Mouse (Mus musculus): ENCODE results near the gene Bbc3.
"Not testable (repeated sequence)": the region's sequence is repeated elsewhere in the genome, so short reads cannot be mapped to it uniquely, and the experiment has no call there.

The Bbc3 gene

DNA sequence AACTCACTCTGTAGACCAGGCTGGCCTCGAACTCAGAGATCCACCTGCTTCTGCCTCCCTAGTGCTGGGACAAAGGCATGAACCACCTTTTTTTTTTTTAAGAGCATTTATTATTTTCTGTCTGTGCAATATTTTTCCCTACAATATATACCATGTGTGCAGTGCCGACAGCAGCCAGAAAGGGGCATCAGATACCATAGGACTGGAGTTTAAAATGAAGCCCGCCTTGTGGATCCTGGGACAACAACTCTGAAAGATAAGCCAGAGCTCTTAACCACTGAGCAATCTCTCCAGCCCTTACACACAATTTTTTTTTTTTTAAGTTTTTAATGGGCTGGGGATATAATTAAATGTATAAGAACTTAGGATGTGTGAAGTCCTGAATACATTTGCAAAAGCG lies 13.8 kb upstream of the Bbc3 start:
- no peak for DNase-seq (ENCODE audit: low spot score)

DNA sequence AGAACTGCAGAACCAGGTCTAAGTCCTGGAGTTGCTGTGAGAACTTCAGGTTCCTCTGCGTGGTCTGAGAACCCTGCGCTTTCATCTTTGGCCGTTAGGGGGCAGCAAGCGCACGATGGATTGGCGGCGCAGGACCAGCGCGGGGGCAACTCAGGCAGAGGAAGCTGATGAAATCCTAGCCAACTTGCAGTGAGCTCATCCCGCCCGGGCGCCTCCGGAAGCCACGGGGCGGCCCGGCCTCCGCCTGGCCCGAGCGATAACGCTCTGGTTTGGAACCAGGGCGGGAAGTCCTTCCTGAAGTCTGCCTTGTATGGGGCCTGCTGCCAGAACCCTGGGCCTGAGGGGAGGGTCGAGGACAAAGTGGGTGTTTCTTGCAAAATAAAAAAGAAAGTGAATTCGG lies 13.4 kb upstream of the Bbc3 start:
- peak; percentile 87 for DNase-seq (ENCODE audit: low spot score)

DNA sequence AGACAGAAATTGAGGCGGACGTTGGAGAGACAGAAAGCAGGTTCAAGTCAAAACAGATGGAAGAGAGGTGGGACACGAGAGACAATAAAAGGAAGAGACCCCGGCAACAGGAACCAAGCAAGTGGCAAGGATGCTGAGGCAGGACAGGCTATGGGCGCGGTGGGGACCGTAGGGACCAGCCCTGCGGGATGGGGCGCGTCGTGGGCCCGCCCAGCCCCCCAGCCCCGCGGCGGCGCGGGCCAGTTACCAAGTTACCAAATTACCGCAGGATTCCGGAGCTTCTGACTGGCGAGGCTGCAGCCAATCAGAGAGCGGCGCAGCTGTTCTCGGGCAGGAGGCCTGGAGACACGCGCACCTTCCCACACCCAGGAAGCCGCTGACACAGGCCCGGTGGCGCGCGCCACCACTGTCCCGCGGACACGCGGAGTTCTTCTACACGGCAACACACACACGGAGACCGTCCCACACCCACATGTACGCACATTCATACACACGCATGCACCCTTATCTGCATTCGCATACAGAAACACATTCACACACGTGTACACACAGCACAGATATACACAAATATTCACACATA lies 12.8 kb upstream of the Bbc3 start:
- DNase-seq (ENCODE audit: low spot score), result peak; percentile 83

DNA sequence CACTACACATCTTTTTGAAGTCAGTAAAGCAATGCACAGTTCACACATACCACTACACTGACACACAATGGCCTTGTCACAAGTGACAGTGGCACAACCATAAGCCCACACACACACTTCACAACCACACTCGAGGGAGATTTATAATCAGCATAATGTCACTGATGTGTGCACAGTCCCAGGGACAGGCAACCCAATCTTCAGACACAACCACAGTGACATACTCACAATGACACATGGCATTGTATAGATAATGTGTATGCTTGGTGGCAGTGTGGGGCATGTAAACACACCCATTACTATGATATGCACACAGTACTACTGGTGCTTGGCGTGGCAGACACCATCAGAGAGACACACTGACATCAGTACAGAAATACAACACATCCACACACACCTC lies 12.0 kb upstream of the Bbc3 start:
- DNase-seq (ENCODE audit: low spot score), result no peak

DNA sequence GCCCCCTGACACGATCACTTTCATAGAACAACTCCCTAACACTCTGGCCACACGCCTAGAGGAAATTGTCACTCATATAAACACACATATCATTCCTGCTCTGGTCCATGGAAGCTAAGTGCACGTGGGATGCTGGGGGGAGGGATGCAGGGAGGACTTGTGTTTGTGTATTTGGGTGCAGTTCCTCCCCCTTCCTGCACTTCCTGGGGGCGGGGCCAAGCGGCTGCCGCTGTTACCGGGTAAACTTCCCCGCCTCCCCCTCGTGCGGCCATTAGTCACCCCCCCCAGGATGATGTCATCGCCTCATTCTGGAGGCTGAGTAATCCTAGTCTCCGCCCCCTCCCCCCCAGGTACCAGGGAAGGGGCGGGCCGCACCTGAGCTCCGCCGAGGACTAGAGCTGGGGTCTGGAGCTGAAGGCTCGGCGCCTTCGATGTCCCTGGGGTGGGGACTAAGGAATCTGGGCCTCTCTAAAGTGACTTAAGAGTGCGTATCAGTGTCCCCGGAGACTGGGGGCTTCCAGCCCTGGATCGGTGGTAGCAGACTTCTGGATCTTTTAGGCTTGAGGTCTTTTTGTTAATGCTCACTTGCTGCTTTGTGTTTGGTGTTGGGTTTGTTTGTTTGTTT lies 11.3 kb upstream of the Bbc3 start:
- peak; percentile 77 for DNase-seq (ENCODE audit: low spot score)

DNA sequence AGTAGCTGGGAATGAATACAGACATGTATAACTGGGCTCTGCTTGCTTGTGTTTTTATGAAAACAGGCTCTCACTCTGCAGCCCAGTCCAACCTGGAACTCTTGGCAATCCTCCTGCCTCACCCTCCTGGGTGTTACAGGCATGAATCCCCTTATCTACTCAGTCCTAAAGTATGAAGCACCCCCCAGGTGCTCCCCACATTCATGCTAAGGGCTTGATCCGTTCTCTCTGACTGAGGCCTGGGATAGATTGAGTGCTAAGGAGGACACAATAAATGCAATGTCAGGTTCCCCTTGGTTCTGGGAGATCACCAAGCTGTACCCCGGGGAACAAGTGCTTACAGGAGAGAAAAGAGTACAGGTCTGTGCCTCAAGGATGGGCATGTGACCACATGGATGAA lies 10.6 kb upstream of the Bbc3 start:
- no peak for DNase-seq (ENCODE audit: low spot score)

DNA sequence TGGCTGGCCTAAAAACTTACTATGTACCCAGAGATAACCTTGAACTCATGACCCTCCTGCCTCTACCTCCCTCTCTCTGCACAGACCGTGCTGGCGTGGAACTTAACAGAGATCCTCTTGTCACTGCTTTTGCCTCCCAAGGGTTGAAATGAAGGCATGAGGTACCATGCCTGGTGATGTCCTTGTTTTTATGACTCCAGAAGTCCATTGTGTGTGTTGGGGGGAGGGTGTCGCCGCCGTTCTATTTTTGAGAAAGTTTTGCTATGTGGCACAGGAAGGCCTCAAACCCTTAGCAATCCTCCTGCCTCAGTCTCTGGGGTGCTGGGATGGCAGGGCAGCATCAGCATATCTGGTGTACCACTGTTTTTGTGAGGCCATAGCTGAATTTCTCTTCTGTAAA lies 9.3 kb upstream of the Bbc3 start:
- DNase-seq (ENCODE audit: low spot score), result no peak

DNA sequence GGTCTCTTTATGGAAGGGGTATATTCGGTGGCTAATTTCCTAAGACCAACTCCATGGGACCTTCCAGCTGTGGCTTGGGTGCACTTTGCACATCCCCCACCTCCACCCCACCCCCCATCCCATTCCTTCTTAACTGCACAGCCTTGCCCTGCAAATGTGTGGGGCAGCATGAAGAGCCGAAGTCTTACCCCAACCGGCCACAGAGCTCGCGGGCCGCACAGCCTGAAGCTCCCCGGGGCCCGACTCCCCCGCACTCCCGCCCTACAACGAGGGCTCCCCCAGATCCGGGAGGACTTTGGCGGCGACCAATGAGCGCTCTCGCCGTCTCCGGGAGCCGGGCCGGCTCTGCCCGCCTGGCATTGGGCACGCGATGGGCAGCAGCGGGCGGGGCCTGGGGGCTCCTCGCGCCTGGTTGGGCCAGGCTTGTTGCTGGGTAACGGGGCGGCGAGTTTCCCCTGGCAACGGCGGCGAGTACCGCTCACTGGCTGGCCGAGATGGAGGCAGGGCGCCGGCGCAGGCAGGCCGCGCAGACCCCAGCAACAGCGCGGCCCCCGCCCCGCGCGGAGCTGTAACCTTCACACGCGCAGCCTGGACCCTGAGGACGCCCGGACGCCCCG lies 8.7 kb upstream of the Bbc3 start:
- DNase-seq (ENCODE audit: low spot score), result peak; percentile 86

DNA sequence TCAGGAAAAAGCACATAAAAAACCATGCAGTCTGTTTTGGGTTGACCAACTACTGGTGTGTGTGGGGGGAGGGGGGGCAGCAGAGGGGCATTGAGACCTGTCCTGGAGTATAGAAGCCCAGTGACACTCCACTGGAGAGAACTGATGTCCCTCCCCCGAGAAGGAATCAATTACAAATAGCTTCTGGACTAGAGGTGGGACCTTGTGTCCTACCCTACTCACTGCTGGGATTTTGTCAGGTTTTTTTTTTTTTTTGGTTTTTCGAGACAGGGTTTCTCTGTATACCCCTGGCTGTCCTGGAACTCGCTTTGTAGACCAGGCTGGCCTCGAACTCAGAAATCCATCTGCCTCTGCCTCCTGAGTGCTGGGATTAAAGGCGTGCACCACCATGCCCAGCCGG lies 1.1 kb upstream of the Bbc3 start:
- DNase-seq (ENCODE audit: low spot score), result not testable (repeated sequence)

DNA sequence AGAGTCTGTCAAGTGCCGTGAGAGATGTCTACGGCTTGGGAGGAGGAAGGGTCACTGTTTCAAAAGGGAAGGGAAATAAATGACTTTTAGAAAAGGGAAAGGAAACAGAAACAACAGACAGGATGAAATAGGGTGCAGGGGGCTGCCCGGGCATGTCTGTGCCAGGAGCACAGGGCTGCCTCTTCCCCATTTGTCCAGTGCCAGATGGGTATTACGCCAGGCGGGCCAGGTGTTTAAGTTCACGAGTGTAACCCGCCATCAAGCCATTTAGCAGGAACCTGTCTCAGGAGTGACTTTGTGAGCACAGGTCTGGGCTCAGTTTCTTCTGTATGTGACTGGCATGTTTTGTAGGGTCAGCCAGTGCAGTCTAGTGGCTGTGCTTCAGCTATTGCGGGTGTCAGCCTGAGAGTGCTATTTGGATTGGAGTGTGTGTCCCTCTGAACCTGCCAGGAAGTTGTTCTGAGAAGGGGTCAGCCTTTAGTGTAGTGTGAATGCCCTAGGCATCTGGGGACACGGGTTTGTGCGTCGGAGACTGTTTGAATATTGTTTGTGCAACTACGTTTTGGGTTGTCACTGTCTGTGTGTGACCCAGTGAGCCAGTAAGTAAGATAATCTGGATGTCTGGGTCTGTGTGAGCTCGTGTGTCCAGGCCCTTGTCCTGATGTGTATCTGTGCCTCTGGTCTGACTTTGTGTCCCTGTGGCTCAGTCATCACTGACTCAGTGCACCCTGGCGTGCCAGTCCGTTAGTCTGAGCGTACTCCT lies 543 bp downstream of the Bbc3 start:
- no peak for DNase-seq (ENCODE audit: low spot score)

DNA sequence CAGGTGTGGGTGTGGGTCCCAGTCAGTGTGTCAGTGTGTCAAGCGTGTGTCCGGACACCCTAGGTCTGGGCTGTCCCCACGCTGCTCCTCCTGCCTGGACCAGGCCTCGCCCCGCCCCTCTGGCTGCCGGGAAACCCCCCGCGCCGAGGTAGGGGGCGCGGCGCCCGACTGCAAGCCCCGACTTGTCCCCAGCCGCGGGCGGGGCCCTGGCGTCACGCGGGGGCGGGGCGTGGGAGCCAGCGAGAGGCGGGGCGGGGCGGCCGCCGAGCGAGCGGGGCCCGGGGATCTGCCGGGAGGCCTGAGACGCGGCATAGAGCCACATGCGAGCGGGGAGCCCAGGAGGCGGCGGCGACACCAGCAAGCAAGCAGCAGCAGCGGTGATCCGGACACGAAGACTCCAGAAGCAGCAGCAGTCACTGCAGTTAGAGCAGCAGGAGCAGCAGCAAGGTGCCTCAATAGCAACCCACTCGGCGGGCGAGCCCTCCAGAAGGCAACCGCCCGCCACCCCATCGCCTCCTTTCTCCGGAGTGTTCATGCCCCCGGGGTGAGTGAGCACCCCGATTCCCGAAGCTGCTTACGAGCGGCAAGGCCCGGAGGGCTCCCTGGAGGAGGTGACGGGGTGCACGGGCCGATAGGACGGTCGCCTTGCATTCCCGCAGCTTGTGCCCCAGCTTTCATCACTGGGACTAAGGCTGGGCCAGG lies 1.3 kb downstream of the Bbc3 start:
- peak; percentile 79 for DNase-seq (ENCODE audit: low spot score)

DNA sequence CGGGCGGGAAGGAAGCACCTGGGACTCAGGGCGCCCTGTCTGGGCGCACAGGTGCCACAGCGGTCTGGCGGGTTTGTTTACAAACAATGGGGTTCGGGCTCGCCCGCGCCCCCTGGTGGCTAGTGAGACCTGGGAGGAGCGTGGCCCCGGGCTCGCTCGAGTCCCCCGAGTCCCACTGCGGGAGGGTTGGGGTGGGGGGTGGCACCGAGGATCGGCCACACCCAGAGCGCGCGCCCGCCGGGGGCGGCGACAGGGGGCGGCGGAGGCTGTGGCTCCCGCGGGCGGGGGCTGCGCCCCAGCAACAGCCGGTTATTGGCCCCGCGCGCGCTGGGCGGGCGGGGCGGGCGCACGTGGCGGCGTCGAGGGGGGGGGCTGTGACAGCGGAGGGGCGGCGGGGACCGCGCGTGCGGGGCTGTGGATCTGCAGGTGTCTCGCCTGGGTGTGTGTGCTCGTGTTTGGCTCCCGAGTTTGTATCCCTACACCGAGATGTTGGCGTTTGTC lies 1.9 kb downstream of the Bbc3 start:
- peak; percentile 76 for DNase-seq (ENCODE audit: low spot score)

DNA sequence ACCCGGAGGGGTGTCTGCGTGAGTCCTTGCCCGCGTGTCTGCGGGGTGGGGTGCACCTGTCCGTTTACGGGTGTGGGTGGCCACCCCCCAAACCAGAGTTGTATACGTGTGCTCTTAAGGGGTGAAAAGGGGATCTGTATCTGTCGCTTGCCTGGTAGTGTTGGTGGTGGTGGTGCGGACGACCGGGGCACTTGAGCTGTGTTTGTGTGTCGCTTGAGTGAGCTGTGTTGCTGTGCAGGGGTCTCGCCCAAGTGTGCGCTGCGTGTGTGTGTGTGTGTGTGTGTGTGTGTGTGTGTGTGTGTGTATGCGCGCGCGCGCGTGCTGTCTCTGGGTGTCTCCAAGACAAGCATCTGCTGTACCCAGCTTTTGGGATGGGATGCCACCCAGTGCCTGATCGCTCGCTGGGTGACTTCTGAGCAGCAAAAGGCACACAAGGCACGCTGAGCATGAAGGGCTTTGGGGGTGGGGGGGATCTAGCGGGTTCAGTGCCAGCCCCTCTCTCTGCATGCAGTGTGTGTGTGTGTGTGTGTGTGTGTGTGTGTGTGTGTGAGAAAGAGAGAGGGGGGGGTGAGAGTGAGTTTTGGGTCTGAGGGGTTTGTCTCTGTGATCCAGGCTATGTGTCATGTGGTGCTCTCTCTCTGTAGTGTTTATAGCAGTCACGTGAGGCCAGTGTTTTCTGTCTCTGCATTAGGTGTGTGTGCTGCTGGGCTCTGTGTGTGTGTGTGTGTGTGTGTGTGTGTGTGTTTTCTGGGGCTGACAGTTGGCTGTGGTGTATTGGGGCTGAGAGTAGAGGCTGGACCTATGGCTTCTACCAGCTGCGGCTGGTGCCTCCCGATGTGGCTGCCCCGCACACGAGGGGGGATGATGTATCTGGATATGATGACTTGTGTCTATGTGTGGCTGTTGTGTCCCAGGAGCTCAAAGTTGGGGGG lies 2.6 kb downstream of the Bbc3 start:
- DNase-seq (ENCODE audit: low spot score), result no peak

DNA sequence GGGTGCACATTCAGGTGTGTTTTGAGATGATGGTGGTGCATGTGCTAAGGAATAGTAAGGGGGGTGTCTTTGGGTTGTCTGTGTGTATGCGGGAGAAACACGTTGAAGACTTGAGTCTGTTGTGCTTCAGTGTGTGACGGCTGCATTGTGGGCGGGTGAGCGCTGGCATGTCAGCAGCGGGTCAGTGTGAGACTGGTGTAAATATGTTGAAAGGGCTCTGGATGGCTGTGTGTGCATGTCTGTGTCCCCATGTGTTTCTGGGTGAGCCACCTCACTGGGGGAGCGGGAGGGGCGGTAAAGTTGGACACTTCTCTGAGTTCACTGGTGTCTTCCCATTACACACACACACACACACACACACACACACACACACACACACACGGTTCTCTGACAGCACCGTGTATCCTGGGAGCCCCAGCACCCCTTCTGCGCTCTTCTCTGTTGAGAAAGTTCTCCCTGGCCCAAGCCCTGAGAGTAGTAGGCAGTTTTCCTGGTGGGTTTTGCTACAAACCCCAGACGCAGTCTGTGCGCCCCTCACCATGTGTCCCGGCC lies 3.3 kb downstream of the Bbc3 start:
- DNase-seq (ENCODE audit: low spot score), result no peak

DNA sequence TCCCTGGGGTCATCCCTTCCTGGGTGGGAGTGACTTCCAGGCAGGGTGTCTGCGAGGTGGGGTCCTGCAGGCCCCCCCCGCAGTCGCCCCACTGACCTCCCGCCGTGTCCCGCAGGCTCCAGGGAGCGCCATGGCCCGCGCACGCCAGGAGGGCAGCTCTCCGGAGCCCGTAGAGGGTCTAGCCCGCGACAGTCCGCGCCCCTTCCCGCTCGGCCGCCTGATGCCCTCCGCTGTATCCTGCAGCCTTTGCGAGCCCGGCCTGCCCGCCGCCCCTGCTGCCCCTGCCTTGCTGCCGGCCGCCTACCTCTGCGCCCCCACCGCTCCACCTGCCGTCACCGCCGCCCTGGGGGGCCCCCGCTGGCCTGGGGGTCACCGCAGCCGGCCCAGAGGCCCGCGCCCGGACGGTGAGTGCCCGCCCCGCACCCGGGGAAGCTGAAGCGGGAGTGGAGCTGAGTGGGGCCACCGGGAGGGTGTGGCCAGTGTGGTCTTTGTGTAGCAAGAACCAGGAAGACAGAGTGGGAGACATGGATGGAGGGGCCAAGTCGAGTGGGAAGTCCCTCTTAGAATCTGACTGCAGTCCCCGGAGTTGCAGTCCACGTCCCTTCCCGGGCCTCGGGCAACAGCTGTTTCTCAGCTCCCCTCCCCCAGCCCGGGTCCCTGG lies 3.9 kb downstream of the Bbc3 start:
- DNase-seq (ENCODE audit: low spot score), result peak; percentile 35

DNA sequence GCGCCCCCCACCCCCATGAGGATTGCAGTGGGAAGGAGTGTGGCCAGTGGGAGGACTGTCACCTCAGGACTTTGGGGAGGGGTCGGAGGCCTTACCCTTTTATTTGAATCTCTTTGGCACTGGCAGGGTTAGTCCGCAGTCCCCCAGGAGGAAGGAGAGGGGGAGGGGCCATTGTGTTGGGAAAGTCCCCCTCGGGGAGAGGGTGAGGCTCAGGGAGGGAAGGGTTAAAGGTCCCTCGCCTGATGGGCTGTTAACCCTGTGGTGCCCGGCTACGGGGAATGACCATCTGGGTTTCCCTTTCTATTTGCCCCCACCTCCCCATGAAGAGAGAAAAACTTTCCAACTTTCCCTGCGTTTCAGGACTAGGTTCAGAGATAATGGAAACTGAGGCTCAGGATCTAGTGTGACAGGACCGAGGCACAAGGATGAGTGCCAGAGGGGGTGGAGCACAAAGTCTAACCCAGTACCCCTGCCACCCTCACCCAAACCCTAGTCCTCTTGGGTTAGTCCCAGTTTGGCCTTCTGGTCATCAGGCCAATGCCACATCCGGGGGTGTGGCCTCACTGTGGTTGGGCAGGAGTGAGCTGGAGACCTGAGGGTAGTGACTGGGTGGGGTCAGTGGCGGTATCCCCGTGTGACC lies 4.6 kb downstream of the Bbc3 start:
- peak; percentile 64 for DNase-seq (ENCODE audit: low spot score)

DNA sequence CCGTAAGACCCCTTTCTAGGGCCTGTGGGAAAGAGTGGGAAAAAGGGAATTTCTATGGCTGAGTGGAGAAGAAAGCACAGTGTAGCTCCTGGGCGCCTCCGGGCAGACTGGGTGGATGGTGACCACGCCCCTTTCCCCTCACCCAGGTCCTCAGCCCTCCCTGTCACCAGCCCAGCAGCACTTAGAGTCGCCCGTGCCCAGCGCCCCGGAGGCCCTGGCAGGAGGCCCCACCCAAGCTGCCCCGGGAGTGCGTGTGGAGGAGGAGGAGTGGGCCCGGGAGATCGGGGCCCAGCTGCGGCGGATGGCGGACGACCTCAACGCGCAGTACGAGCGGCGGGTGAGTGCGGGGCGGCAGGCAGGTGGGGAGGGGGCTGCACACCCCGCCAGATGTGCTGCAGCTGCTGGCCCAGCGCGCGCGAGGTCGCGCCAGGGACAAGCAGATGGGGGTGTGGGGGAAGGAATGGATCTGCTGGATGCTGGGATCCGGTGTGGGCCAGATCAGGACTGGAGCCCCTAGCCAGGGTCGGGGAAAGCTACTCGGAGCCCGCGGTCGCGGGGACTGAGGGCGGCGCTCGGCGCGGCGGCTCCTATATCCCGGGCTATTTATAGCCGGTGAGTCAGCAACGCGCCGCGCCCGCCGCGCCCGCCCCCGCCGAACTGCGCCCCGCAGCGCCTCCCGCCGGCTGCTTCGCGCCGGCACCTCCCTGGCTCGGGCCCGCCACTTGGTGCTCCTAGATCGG lies 5.5 kb downstream of the Bbc3 start:
- DNase-seq (ENCODE audit: low spot score), result peak; percentile 72

DNA sequence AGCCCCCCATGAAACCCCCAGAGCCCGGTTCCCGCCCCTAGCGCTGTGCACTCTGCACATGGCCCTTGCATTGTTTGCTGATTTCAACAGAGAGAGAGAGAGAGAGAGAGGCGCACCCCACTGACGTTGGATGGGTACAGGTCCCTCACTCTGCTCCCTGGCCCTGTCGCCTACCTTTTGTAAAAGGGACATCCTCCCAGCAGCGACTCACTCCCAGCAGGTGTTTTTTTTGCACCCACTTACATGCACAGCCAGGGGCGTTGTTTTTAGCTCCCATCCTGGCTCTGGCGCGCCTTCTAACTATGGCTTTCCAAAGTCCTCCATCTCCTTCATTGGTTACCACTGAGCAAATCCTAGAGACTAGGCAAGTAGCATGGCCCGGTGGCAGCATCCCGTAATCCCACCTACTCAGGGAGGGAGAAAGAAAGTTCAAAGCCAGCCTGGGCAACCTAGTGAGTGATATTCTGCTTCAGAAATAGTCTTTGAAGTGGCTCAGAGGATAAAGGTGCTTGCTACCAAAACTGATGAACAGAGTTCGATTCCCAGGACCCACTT lies 6.1 kb downstream of the Bbc3 start:
- DNase-seq (ENCODE audit: low spot score), result no peak
